24 mouse cellular contexts compared by ENCODE assay signal in genomic region chr4:134373295-134373694, GRCm38 (mm10). TPM values are rescaled to one million over a fixed set of nuclear protein-coding genes. Genes with fewer than 3 reads are reported as not detected.
A peak's percentile ranks its signal among the peaks of the same experiment; 100 is the strongest.
DNase-seq lines count a peak whose midpoint lies in the region; ATAC-seq lines count a peak whose summit lies in the region.
"Had no signal": no experiment of that assay in that cellular context is flagged by ENCODE, and none has a peak within 500 bp of the region (broad histone marks: within the 10 kb centered on the region; RNA-seq: fewer than 3 reads in every experiment).

No protein-coding gene starts in this region.

- no peak overlapping the region for H3K9ac ChIP-seq in embryonic facial prominence, embryonic 13.5 days
- no peak overlapping the region for H3K9ac ChIP-seq in limb, embryonic 13.5 days
- no peak overlapping the region for H3K9ac ChIP-seq in limb, embryonic 15.5 days
- no peak overlapping the region for H3K9ac ChIP-seq in hindbrain, embryonic 16.5 days (ENCODE audit: low read depth, low read length)
- H3K9ac ChIP-seq: embryonic facial prominence, embryonic 15.5 days; hindbrain, embryonic 12.5 days had no signal

- DNase-seq in embryonic facial prominence, embryonic 10.5 days (ENCODE audit: low spot score), result no peak
- no peak for DNase-seq in limb, embryonic 10.5 days (ENCODE audit: low spot score)
- peak; percentile 68 for DNase-seq in brain, adult 2 months (ENCODE audit: low read depth, low spot score)
- DNase-seq: adrenal gland, postnatal 10 days; adrenal gland, postnatal 36 days; B cell, adult 2 months; cerebellum, adult 11 months; cerebellum, adult 2 months; embryo, embryonic 11 days; forebrain, postnatal 0 days; gastrocnemius, adult 2 months; gastrocnemius, postnatal 14 days; heart, adult 11 months had no signal

- peaks cover 34% of the 10 kb centered on the region for H3K4me1 ChIP-seq in embryonic facial prominence, embryonic 13.5 days
- H3K4me1 ChIP-seq in embryonic facial prominence, embryonic 10.5 days, result peaks cover 33% of the 10 kb centered on the region
- peaks cover 31% of the 10 kb centered on the region for H3K4me1 ChIP-seq in limb, embryonic 13.5 days
- H3K4me1 ChIP-seq in limb, embryonic 10.5 days, result peaks cover 29% of the 10 kb centered on the region
- peaks cover 41% of the 10 kb centered on the region for H3K4me1 ChIP-seq in limb, embryonic 15.5 days
- peaks cover 19% of the 10 kb centered on the region for H3K4me1 ChIP-seq in hindbrain, embryonic 16.5 days (ENCODE audit: control insufficient read depth, insufficient read depth, low read depth, low read length)

- H3K27me3 ChIP-seq in embryonic facial prominence, embryonic 13.5 days, result peaks cover 38% of the 10 kb centered on the region
- peaks cover 49% of the 10 kb centered on the region for H3K27me3 ChIP-seq in embryonic facial prominence, embryonic 10.5 days (replicated peaks; ENCODE audit: low read depth, poor library complexity, severe bottlenecking)
- H3K27me3 ChIP-seq in limb, embryonic 13.5 days, result peaks cover 39% of the 10 kb centered on the region
- peaks cover 57% of the 10 kb centered on the region for H3K27me3 ChIP-seq in limb, embryonic 10.5 days (ENCODE audit: low read depth, poor library complexity, severe bottlenecking)
- peaks cover 36% of the 10 kb centered on the region for H3K27me3 ChIP-seq in limb, embryonic 15.5 days
- peaks cover 30% of the 10 kb centered on the region for H3K27me3 ChIP-seq in hindbrain, embryonic 16.5 days (replicated peaks; ENCODE audit: control insufficient read depth, insufficient read depth, low read length)
- H3K27me3 ChIP-seq: Patski had no signal

- WGBS in embryonic facial prominence, embryonic 13.5 days, result 74% methylated on average over 8 of the region's 8 CpGs
- 85% methylated on average over 8 of the region's 8 CpGs for WGBS in embryonic facial prominence, embryonic 10.5 days
- 73% methylated on average over 8 of the region's 8 CpGs for WGBS in limb, embryonic 13.5 days
- WGBS in limb, embryonic 10.5 days, result 77% methylated on average over 8 of the region's 8 CpGs
- 80% methylated on average over 8 of the region's 8 CpGs for WGBS in limb, embryonic 15.5 days
- 80% methylated on average over 8 of the region's 8 CpGs for WGBS in hindbrain, embryonic 16.5 days

- no peaks in the 10 kb centered on the region for H3K9me3 ChIP-seq in embryonic facial prominence, embryonic 13.5 days
- no peaks in the 10 kb centered on the region for H3K9me3 ChIP-seq in embryonic facial prominence, embryonic 10.5 days
- H3K9me3 ChIP-seq in limb, embryonic 13.5 days, result no peaks in the 10 kb centered on the region
- H3K9me3 ChIP-seq in limb, embryonic 10.5 days (replicated peaks), result 0 out of 2 replicates have a peak, but pooled peaks cover 2% of the 10 kb centered on the region
- no peaks in the 10 kb centered on the region for H3K9me3 ChIP-seq in limb, embryonic 15.5 days
- H3K9me3 ChIP-seq in hindbrain, embryonic 16.5 days (ENCODE audit: control insufficient read depth, low read length), result no peaks in the 10 kb centered on the region
- H3K9me3 ChIP-seq: embryonic facial prominence, embryonic 15.5 days; G1E; hindbrain, embryonic 12.5 days; hindbrain, embryonic 15.5 days had no signal

- H3K4me3 ChIP-seq in embryonic facial prominence, embryonic 13.5 days, result no peak overlapping the region
- H3K4me3 ChIP-seq in embryonic facial prominence, embryonic 10.5 days, result no peak overlapping the region
- H3K4me3 ChIP-seq in limb, embryonic 13.5 days, result no peak overlapping the region
- H3K4me3 ChIP-seq in limb, embryonic 10.5 days, result no peak overlapping the region
- no peak overlapping the region for H3K4me3 ChIP-seq in limb, embryonic 15.5 days
- no peak overlapping the region for H3K4me3 ChIP-seq in hindbrain, embryonic 16.5 days (ENCODE audit: low read length)

- H3K27ac ChIP-seq in embryonic facial prominence, embryonic 13.5 days, result no peak overlapping the region
- no peak overlapping the region for H3K27ac ChIP-seq in embryonic facial prominence, embryonic 10.5 days (replicated peaks)
- H3K27ac ChIP-seq in limb, embryonic 13.5 days, result no peak overlapping the region
- no peak overlapping the region for H3K27ac ChIP-seq in limb, embryonic 10.5 days
- no peak overlapping the region for H3K27ac ChIP-seq in limb, embryonic 15.5 days
- H3K27ac ChIP-seq in hindbrain, embryonic 16.5 days (ENCODE audit: low read depth, low read length), result no peak overlapping the region
- H3K27ac ChIP-seq: embryonic facial prominence, embryonic 15.5 days; hindbrain, embryonic 12.5 days; hindbrain, embryonic 15.5 days had no signal

- no peak for ATAC-seq in embryonic facial prominence, embryonic 13.5 days (ENCODE audit: insufficient number of reproducible peaks, insufficient read depth, low FRiP score, low TSS enrichment, low read depth)
- ATAC-seq in limb, embryonic 13.5 days (ENCODE audit: low FRiP score, low read depth), result no peak
- ATAC-seq in limb, embryonic 15.5 days (ENCODE audit: insufficient number of reproducible peaks, low FRiP score, low TSS enrichment, low read depth), result no peak
- ATAC-seq in hindbrain, embryonic 16.5 days, result no peak
- ATAC-seq: Patski had no signal

- H3K4me2 ChIP-seq in embryonic facial prominence, embryonic 13.5 days, result peak overlapping the region; percentile 93; the same call in 1 of the 2 replicates
- peak overlapping the region; percentile 92; the same call in 1 of the 2 replicates for H3K4me2 ChIP-seq in limb, embryonic 13.5 days (replicated peaks)
- H3K4me2 ChIP-seq in limb, embryonic 15.5 days, result peak overlapping the region; percentile 8; the same call in 1 of the 2 replicates
- H3K4me2 ChIP-seq in hindbrain, embryonic 16.5 days (ENCODE audit: low read length), result no peak overlapping the region

- no peaks in the 10 kb centered on the region for H3K36me3 ChIP-seq in embryonic facial prominence, embryonic 13.5 days
- H3K36me3 ChIP-seq in embryonic facial prominence, embryonic 10.5 days (replicated peaks), result no peaks in the 10 kb centered on the region
- H3K36me3 ChIP-seq in limb, embryonic 13.5 days, result no peaks in the 10 kb centered on the region
- no peaks in the 10 kb centered on the region for H3K36me3 ChIP-seq in limb, embryonic 10.5 days
- no peaks in the 10 kb centered on the region for H3K36me3 ChIP-seq in limb, embryonic 15.5 days
- no peaks in the 10 kb centered on the region for H3K36me3 ChIP-seq in hindbrain, embryonic 16.5 days (ENCODE audit: control insufficient read depth, insufficient read depth, low read length)
- H3K36me3 ChIP-seq: embryonic facial prominence, embryonic 15.5 days; G1E; hindbrain, embryonic 12.5 days; hindbrain, embryonic 15.5 days had no signal

RNA-seq across cellular contexts. Expression of gene Extl1, which starts 10.4 kb away (rescaled TPM):
- polyA plus RNA-seq in embryonic facial prominence, embryonic 13.5 days (2015; fragmentation: Nextera tagmentation; extraction: Ambion mirVana), result 4.5 and 5.4 TPM in 2 replicates
- 0.25 and 0.66 TPM in 2 replicates for polyA plus RNA-seq in embryonic facial prominence, embryonic 10.5 days (2016; fragmentation: Nextera tagmentation; extraction: Ambion mirVana)
- polyA plus RNA-seq in limb, embryonic 13.5 days (2015; fragmentation: Nextera tagmentation; extraction: Ambion mirVana), result 8.3 and 9.2 TPM in 2 replicates
- 0.44 and 0.75 TPM in 2 replicates for polyA plus RNA-seq in limb, embryonic 10.5 days (2016; fragmentation: Nextera tagmentation; extraction: Ambion mirVana)
- polyA plus RNA-seq in limb, embryonic 15.5 days (2015; fragmentation: Nextera tagmentation; extraction: Ambion mirVana), result 6.4 and 7.8 TPM in 2 replicates
- 0.65 and 0.66 TPM in 2 replicates for polyA plus RNA-seq in hindbrain, embryonic 16.5 days (2015; fragmentation: Nextera tagmentation; extraction: Ambion mirVana)
- polyA plus RNA-seq: G1E had no signal

RNA-seq across cellular contexts. Expression of gene Pafah2, which starts 22.8 kb away (rescaled TPM):
- 12.0 and 13.0 TPM in 2 replicates for polyA plus RNA-seq in embryonic facial prominence, embryonic 13.5 days (2015; fragmentation: Nextera tagmentation; extraction: Ambion mirVana)
- 7.0 and 8.3 TPM in 2 replicates for polyA plus RNA-seq in embryonic facial prominence, embryonic 10.5 days (2016; fragmentation: Nextera tagmentation; extraction: Ambion mirVana)
- polyA plus RNA-seq in limb, embryonic 13.5 days (2015; fragmentation: Nextera tagmentation; extraction: Ambion mirVana), result 11.3 and 12.9 TPM in 2 replicates
- 8.1 and 8.6 TPM in 2 replicates for polyA plus RNA-seq in limb, embryonic 10.5 days (2016; fragmentation: Nextera tagmentation; extraction: Ambion mirVana)
- polyA plus RNA-seq in limb, embryonic 15.5 days (2015; fragmentation: Nextera tagmentation; extraction: Ambion mirVana), result 20.7 and 20.8 TPM in 2 replicates
- polyA plus RNA-seq in hindbrain, embryonic 16.5 days (2015; fragmentation: Nextera tagmentation; extraction: Ambion mirVana), result 7.8 and 8.5 TPM in 2 replicates

RNA-seq across cellular contexts. Expression of gene Slc30a2, which starts 30.3 kb away (rescaled TPM):
- 0.34 and 0.38 TPM in 2 replicates for polyA plus RNA-seq in embryonic facial prominence, embryonic 13.5 days (2015; fragmentation: Nextera tagmentation; extraction: Ambion mirVana)
- 0.07 TPM in 1 of 2 replicates, not detected in the other for polyA plus RNA-seq in embryonic facial prominence, embryonic 10.5 days (2016; fragmentation: Nextera tagmentation; extraction: Ambion mirVana)
- 0.18 and 0.24 TPM in 2 replicates for polyA plus RNA-seq in limb, embryonic 13.5 days (2015; fragmentation: Nextera tagmentation; extraction: Ambion mirVana)
- polyA plus RNA-seq in limb, embryonic 10.5 days (2016; fragmentation: Nextera tagmentation; extraction: Ambion mirVana), result not detected in 2 replicates
- 1.3 and 2.6 TPM in 2 replicates for polyA plus RNA-seq in limb, embryonic 15.5 days (2015; fragmentation: Nextera tagmentation; extraction: Ambion mirVana)
- polyA plus RNA-seq in hindbrain, embryonic 16.5 days (2015; fragmentation: Nextera tagmentation; extraction: Ambion mirVana), result 0.17 and 0.25 TPM in 2 replicates
- polyA plus RNA-seq: forebrain, embryonic 11.5 days; hindbrain, embryonic 12.5 days; Patski had no signal

RNA-seq across cellular contexts. Expression of gene Trim63, which starts 58.4 kb away (rescaled TPM):
- polyA plus RNA-seq in embryonic facial prominence, embryonic 13.5 days (2015; fragmentation: Nextera tagmentation; extraction: Ambion mirVana), result 1.2 and 1.7 TPM in 2 replicates
- polyA plus RNA-seq in embryonic facial prominence, embryonic 10.5 days (2016; fragmentation: Nextera tagmentation; extraction: Ambion mirVana), result 0.31 and 0.34 TPM in 2 replicates
- polyA plus RNA-seq in limb, embryonic 13.5 days (2015; fragmentation: Nextera tagmentation; extraction: Ambion mirVana), result 5.3 and 6.2 TPM in 2 replicates
- 0.30 and 0.95 TPM in 2 replicates for polyA plus RNA-seq in limb, embryonic 10.5 days (2016; fragmentation: Nextera tagmentation; extraction: Ambion mirVana)
- 3.2 and 8.0 TPM in 2 replicates for polyA plus RNA-seq in limb, embryonic 15.5 days (2015; fragmentation: Nextera tagmentation; extraction: Ambion mirVana)
- 0.76 and 1.2 TPM in 2 replicates for polyA plus RNA-seq in hindbrain, embryonic 16.5 days (2015; fragmentation: Nextera tagmentation; extraction: Ambion mirVana)
- polyA plus RNA-seq: forebrain, embryonic 14.5 days; G1E had no signal
